Mouse (Mus musculus): ENCODE measurements around the gene Prpf40a.

Gene Prpf40a

DNA sequence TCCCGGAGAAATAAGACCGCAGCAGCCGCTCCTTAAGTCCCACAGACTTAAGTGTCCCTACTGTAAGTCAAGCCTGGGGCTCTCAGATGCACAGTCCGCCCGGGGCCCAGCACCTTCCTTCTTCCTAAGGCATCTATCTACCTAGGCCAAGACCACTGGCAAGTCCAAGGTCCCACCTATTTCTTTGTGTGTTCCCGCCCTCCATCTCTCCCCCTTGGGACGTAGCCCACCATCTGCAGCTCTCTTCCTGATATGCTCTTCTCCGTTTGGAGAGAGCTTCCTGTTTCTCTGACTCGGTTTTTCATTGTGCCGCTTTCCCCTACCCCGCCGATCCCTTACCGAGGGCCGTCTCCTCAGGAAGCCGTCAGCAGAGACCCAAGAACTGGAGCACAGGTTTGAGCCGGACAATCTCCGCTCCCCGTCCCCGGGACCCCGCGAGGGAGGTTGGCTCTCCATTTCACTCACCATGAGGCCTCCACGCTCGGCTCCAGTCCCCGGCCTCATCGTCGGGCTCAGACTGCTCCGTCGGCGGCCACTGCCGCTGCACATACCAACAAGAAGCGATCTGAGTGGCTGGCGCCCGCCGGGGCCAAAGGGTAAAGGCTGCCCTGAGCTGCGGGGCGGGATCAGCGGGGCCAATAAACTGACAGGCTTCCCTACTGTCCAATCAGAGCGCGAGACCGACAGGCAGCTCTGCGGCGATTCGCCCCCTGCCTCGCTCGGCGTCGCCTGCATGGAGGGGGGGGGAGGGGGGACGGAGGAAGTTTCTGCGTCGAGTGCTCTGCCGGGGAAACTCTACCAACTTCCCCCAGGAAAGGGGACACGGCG, at the start of gene Prpf40a:
Prpf40a (minus strand) TSS at position 601 of the 828 bp plus-strand sequence.
- peak; percentile 98 for DNase-seq (ENCODE audit: low read depth, low spot score)

DNA sequence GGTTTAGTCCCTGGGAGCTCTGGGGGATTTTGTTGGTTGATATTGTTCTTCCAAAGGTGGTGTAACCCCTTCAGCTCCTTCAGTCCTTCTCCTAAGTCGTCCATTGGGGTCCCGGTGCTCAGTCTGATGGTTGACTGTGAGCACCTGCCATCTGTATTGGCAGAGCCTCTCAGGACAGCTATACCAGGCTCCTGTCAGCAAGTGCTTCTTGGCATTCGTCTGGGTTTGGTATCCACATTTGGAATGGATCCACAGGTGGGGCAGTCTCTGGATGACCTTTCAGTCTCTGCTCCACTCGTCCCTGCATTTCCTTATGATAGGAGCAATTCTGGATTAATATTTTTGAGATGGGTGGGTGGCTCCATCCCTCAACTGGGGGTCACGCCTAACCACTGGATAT, 31.2 kb upstream of the Prpf40a start:
- no peak for DNase-seq (ENCODE audit: low read depth, low spot score)

DNA sequence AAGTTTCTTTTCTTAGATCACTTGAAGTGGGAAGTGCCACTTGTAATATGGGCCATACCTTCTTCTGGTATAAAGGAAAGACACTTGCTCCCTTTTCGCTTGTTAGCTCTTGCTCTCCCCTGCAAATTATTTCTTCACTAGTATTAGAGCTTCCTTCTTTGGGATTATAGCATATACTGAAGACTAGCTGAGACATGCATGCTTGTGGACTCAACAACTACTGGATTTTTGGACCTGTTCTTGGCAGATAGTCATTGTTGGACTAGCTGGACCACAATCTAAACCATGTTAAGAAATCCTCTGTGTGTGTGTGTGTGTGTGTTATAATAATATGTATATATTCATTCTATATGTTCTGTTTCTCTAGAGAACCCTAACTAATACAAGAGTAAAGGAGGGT, 22.4 kb upstream of the Prpf40a start:
- no peak for DNase-seq (ENCODE audit: low read depth, low spot score)

- no peak for DNase-seq (ENCODE audit: low read depth, low spot score)
Observed at GRCm38 (mm10) chr2:53206749-53207148, 15.7 kb upstream of the Prpf40a start.

DNA sequence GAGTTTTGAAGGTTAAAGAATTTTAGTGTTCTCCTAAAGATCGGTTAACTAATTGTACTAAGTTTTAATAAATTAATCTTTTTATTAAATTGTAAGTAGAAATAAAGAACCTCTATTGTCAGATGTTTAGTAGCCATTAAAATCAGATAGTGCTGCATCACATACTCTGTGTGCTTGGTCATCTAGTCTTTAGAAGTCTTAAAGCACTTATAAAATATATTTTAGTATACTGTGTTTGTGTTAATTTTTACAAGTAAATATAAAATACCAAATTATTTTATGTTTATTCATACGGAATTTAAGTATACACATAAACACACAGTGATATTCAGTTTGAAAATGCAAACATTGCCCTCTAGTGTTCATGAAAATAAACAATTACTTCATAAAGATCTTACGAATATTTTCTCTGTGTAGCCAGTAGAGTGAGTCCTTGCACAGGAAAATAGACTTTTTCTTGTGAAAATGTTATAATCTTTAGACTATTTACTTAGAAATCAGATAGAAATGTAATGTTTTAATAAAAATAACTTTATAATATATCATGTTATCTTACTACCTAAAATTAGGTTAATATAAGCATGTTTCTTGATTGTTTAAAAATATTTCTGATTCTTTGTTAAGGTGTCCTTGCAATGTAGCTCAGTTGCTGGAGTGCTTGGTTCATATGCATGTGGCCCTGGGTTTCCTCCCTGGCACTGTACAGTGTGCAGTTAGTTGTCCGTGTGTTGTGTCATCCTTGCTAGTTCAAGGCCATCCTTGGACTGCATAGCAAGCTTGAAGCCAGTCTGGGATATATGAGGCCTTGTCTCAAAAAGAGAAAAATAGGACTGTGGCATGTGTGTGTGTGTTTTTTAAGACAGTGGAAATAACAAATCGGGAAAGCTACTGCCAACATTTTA, 13.5 kb upstream of the Prpf40a start:
- DNase-seq (ENCODE audit: low read depth, low spot score), result no peak

GRCm38 (mm10) chr2:53200164-53200885, 9.2 kb upstream of the Prpf40a start:
- no peak for DNase-seq (ENCODE audit: low read depth, low spot score)

- DNase-seq (ENCODE audit: low read depth, low spot score), result no peak
Observed at GRCm38 (mm10) chr2:53199203-53199602, 8.1 kb upstream of the Prpf40a start.

- no peak for DNase-seq (ENCODE audit: low read depth, low spot score)
Observed at GRCm38 (mm10) chr2:53196431-53196830, 5.3 kb upstream of the Prpf40a start.

GRCm38 (mm10) chr2:53192386-53192785, 1.3 kb upstream of the Prpf40a start:
- DNase-seq (ENCODE audit: low read depth, low spot score), result no peak

DNA sequence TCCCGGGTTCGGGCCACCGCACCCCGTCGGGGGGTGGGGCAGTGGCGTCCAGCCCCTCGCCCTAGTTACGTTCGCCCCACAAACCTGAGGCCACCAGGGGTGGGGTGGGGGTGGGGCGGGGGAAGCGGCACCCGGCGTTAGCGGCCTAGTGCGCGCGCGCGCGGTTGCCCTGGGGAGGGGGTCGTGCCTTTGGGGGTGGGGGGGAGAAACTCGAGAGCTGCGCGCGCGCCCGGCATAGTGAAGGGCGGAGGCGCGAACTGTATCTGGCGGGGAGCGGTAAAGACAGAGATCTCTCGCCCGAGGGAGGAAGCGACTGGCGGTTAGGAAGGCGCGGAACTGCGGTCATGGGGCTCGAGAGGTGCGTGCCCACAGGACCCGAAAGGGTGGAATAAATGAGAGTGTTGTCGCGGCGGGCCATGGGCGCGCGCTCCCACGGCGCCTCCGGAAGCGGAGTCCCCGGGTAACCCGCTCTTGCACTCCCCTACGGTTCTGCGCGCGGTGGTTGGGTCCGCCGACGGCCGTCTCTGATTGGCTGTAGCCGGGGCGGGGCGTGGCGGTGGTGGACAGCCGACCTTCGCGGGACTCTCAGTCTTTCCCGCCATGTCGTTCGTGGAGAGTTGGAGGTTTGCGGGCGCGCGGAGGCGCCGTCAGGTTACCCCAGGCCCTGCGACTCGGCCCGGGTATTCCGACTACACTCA, 588 bp upstream of the Prpf40a start, which contains the start of gene Arl6ip6:
Arl6ip6 (plus strand) TSS at position 204 of the 698 bp plus-strand sequence.
- DNase-seq (ENCODE audit: low read depth, low spot score), result peak; percentile 93

DNA sequence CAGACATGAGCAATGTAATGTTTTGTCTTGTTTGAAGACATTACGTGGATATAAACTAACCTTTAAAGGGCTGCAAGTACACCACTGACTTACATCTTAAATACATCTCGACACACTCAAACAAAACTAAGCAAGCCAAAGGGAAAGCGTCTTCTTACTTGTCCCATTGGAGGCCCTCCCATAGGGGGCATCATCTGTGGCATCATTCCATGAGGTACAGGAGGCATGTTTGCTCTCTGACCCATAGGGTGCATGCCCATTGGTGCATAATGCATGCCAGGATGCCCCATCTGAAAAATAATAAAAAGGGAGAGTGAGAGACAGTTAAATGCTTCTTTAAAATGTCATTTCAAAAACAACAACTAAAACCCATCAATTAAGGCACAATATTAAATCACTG, 1.3 kb downstream of the Prpf40a start:
- DNase-seq (ENCODE audit: low read depth, low spot score), result no peak

- DNase-seq (ENCODE audit: low read depth, low spot score), result no peak
Observed at GRCm38 (mm10) chr2:53179876-53180275, 11.2 kb downstream of the Prpf40a start.

GRCm38 (mm10) chr2:53178966-53179365, 12.1 kb downstream of the Prpf40a start:
- no peak for DNase-seq (ENCODE audit: low read depth, low spot score)

GRCm38 (mm10) chr2:53173966-53174365, 17.1 kb downstream of the Prpf40a start:
- no peak for DNase-seq (ENCODE audit: low read depth, low spot score)

GRCm38 (mm10) chr2:53146852-53147251, 44.2 kb downstream of the Prpf40a start:
- no peak for DNase-seq (ENCODE audit: low read depth, low spot score)

DNA sequence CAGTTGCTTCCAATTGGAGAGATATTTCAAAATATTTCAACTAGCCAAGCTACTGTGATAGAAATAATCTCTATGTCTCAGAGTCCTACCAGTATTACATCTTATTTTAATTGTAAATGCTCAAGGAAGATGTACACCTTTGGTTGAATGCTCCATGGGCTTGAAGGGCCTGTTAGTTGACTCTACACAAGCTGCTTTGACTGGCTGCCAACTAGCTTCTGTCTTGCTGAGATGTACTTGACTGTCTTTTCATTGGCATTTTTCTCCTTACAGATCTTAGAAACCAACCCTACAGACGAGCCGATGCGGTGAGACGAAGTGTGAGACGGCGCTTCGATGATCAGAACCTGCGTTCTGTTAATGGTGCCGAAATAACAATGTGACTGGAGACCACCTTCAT, 59.5 kb downstream of the Prpf40a start:
- no peak for DNase-seq (ENCODE audit: low read depth, low spot score)

- DNase-seq (ENCODE audit: low read depth, low spot score), result no peak
Observed at GRCm38 (mm10) chr2:53129070-53129469, 62.0 kb downstream of the Prpf40a start.

DNA sequence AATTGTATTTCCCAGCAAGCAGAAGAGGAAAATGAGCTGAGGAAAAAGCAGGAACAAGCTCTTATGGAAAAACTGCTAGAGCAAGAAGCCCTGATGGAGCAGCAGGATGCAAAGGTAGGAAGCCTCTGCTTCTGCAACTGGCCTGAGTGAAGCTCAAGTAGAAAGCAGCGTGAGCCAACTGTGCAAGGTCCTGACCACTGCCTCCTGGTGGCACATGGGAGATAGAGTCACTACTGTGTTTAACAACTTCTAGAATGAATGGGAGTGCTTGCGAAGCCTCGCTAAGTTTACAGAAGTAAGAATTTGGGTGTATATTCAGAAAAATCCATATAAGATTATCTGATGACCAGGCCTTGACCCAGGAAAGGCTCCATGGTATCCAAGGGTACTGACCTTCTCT, 65.1 kb downstream of the Prpf40a start:
- no peak for DNase-seq (ENCODE audit: low read depth, low spot score)

DNA sequence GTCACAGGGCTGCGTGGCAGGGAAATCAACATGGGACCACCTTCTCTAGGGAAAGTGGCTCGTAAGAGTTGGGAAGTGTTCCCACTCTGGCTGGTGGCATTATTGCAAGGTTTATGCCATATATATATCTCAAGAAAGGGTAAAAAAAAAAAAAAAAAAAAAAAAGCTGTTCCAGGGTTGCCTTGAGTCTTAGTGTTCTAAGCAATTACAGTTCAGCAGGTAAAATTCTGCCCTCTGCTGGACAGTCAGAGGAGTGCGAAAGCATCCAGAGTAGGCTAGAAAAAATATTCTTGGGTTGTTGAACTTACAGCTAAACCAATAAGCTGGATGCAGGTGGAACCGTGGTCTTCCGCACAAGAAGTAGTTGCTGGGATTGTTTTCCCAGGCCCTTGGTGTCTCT, 69.3 kb downstream of the Prpf40a start:
- peak; percentile 42 for DNase-seq (ENCODE audit: low read depth, low spot score)

DNA sequence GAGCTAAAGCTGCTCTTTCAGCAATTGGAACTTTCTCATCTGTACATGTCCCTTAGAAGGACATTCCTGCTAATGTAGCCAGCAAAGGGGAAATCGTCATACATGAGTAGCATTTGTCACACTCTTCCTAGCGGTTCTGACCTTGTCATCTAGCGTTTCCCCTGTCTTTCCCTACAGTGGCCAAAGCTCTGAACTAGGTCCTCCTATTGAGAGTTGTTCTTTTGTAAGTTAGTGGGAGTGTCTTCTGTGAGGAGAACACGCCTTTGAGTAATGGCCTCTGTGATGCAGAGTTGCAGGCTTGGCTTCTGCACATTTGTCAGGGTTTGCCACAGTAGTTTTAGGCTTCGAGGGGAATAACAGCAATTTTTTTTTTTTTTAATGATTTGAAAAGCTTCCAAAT, 82.5 kb downstream of the Prpf40a start:
- no peak for DNase-seq (ENCODE audit: low read depth, low spot score)

- no peak for DNase-seq (ENCODE audit: low read depth, low spot score)
Observed at GRCm38 (mm10) chr2:53106472-53106871, 84.6 kb downstream of the Prpf40a start.
